Mouse (Mus musculus) kidney, embryonic 15.5 days (tissue): ENCODE measurements around the gene Vmn1r224. TPM values are rescaled to one million over a fixed set of nuclear protein-coding genes. Genes with fewer than 3 reads are reported as not detected.

Source experiments
- ATAC-seq: fragments of 200-750 bp; cut with Nextera tagmentation; replicated peaks from 2 replicates; pipeline ENCODE4 v1.8.0; 2017; ENCODE audit warnings: moderate TSS enrichment; ENCODE audit not compliant: low FRiP score
- H3K27ac ChIP-seq: fragments of 300-500 bp; sonication (generic); 2 replicates; pipeline ENCODE4 v1.5.1; 2015; ENCODE audit warnings: mild to moderate bottlenecking, inconsistent platforms
- H3K27me3 ChIP-seq: fragments of 300-500 bp; sonication (generic); 2 replicates; pipeline ENCODE4 v1.6.1; 2015; ENCODE audit warnings: inconsistent platforms
- H3K36me3 ChIP-seq: fragments of 300-500 bp; sonication (generic); 2 replicates; pipeline ENCODE4 v1.6.1; 2015; ENCODE audit warnings: inconsistent platforms
- H3K4me1 ChIP-seq: fragments of 300-500 bp; sonication (generic); 2 replicates; pipeline ENCODE4 v1.6.1; 2015; ENCODE audit warnings: inconsistent platforms
- H3K4me2 ChIP-seq: fragments of 300-500 bp; sonication (generic); 2 replicates; pipeline ENCODE4 v1.6.1; 2015; ENCODE audit warnings: moderate library complexity, mild to moderate bottlenecking, inconsistent platforms
- H3K4me3 ChIP-seq: fragments of 300-500 bp; sonication (generic); replicated peaks from 2 replicates; pipeline ENCODE4 v1.5.1; 2015; ENCODE audit warnings: mild to moderate bottlenecking, inconsistent platforms
- H3K9ac ChIP-seq: fragments of 300-500 bp; sonication (generic); 2 replicates; pipeline ENCODE4 v1.6.1; 2015; ENCODE audit warnings: mild to moderate bottlenecking, inconsistent platforms
- H3K9me3 ChIP-seq: fragments of 300-500 bp; sonication (generic); replicated peaks from 2 replicates; pipeline ENCODE4 v1.6.1; 2016; ENCODE audit warnings: inconsistent platforms
- WGBS: fragments of 180-500 bp; shearing (Covaris S2); methylation state at CpG from one replicate; pipeline ENCODE4 v1.1.7; 2015; ENCODE audit warnings: mixed read lengths; 5-methylcytosine and 5-hydroxymethylcytosine counted together
- polyA plus RNA-seq: library from polyadenylated mRNA; unstranded; fragments of >200 nt; fragmentation: Nextera tagmentation; extraction: Ambion mirVana; gene quantifications from 2 replicates; pipeline ENCODE4 v1.2.1, GENCODE M21; 2015

Gene Vmn1r224
- polyA plus RNA-seq = not detected in 2 replicates

GRCm38 (mm10) chr17:20413846-20414245 lies at the start of gene Vmn1r224:
Vmn1r224 (plus strand) TSS chr17:20414146.
- Histone ChIP-seq H3K4me3 (no peak within 1 kb of the TSS), H3K9me3 (no peaks in the 10 kb centered on the region), H3K4me2 (no peak within 1 kb of the TSS), H3K27me3 (no peaks in the 10 kb centered on the region), H3K9ac (no peak within 1 kb of the TSS), H3K4me1 (no peaks in the 10 kb centered on the region), H3K27ac (no peak within 1 kb of the TSS), H3K36me3 (no peaks in the 10 kb centered on the region)
- 41% methylated on average over 1 of the region's 1 CpGs for WGBS
- ATAC-seq = no peak

DNA sequence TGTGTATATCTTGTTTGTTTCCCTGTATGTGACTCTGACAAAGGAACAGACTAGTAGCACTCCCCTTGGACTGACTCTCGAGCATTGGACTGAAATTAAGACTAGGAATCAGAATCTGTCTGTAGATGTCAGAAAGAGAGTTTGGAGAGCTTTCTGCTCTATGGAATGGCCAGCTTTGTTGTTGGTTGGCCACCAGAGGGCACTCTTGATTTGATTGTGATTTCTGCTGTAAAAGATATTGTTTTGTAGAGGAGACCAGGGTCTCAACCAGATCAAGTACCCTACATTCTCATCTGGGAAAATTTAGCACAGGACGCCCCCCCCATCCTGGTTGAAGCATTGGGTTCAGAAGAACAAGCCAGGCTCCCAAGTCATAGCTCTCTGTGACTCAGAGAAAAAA lies 14.8 kb upstream of the Vmn1r224 start:
- Histone ChIP-seq H3K36me3 (no peaks in the 10 kb centered on the region), H3K9ac (no peak overlapping the region), H3K27ac (no peak overlapping the region), H3K4me1 (no peaks in the 10 kb centered on the region), H3K4me3 (no peak overlapping the region), H3K27me3 (no peaks in the 10 kb centered on the region), H3K9me3 (peaks cover 18% of the 10 kb centered on the region), H3K4me2 (no peak overlapping the region)
- no peak for ATAC-seq
- WGBS = 51% methylated on average over 2 of the region's 2 CpGs

DNA sequence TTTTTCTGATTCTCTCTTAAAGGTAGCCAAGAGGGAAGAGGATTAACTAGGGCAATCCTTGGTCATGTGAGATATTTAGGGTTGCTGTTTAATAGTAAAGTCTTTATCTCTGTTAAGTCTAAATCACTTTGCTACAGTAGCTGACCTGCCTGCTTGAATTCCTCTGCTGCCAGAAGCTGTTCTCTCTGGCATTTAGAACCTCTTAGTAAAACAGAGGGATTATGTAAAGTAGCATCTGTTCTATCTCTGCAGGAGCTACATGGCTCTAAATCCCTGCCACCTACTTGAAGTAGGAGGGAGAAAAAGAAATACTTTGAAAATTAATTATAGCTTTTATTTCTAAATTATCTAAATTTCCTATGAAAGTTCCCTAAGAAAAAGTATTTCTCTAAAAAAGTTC lies 25.3 kb downstream of the Vmn1r224 start:
- Histone ChIP-seq H3K4me3 (no peak overlapping the region), H3K27ac (no peak overlapping the region), H3K4me2 (no peak overlapping the region)

GRCm38 (mm10) chr17:20473311-20473710 lies 59.4 kb downstream of the Vmn1r224 start:
- Histone ChIP-seq H3K4me2 (no peak overlapping the region), H3K4me3 (no peak overlapping the region), H3K4me1 (no peaks in the 10 kb centered on the region), H3K27me3 (no peaks in the 10 kb centered on the region), H3K9ac (no peak overlapping the region), H3K27ac (no peak overlapping the region), H3K36me3 (no peaks in the 10 kb centered on the region), H3K9me3 (0 out of 2 replicates have a peak, but pooled peaks cover 4% of the 10 kb centered on the region)
- no peak for ATAC-seq
- WGBS = 80% methylated on average over 3 of the region's 3 CpGs

More for the DNA sequence above, 25.3 kb downstream of the Vmn1r224 start:
- H3K9me3 ChIP-seq = peaks cover 16% of the 10 kb centered on the region; the same call in 1 of the 2 replicates
- H3K9ac ChIP-seq = no peak overlapping the region
- H3K36me3 ChIP-seq = no peaks in the 10 kb centered on the region
- H3K27me3 ChIP-seq = no peaks in the 10 kb centered on the region
- ATAC-seq = no peak
- H3K4me1 ChIP-seq = no peaks in the 10 kb centered on the region

Other genes starting within 250 kb of the Vmn1r224 start
- not detected in 2 replicates for gene Fpr-rs6, start 231.0 kb upstream of the Vmn1r224 start, polyA plus RNA-seq
- gene Vmn2r105, start 179.1 kb upstream of the Vmn1r224 start, polyA plus RNA-seq = not detected in 2 replicates
- gene Vmn2r106, start 128.6 kb upstream of the Vmn1r224 start, polyA plus RNA-seq = not detected in 2 replicates
- gene Vmn2r107, start 68.9 kb upstream of the Vmn1r224 start, polyA plus RNA-seq = not detected in 2 replicates
- not detected in 2 replicates for gene Vmn2r108, start 67.2 kb downstream of the Vmn1r224 start, polyA plus RNA-seq
- gene Vmn1r225, start 84.0 kb downstream of the Vmn1r224 start, polyA plus RNA-seq = not detected in 2 replicates
- gene Vmn2r109, start 150.6 kb downstream of the Vmn1r224 start, polyA plus RNA-seq = not detected in 2 replicates
- 0.01 and 0.03 TPM in 2 replicates for gene Vmn2r110, start 182.3 kb downstream of the Vmn1r224 start, polyA plus RNA-seq
- not detected in 2 replicates for gene Fpr-rs3, start 210.7 kb downstream of the Vmn1r224 start, polyA plus RNA-seq